Mouse (Mus musculus): ENCODE measurements around the gene Kmt5a. TPM values are rescaled to one million over a fixed set of nuclear protein-coding genes. Genes with fewer than 3 reads are reported as not detected.
"Not testable (repeated sequence)": the region's sequence is repeated elsewhere in the genome, so short reads cannot be mapped to it uniquely, and the experiment has no call there.

Gene Kmt5a
- polyA plus RNA-seq, 1 experiment, result 70.8 TPM

GRCm38 (mm10) chr5:124446301-124446881 is 6.7 kb downstream of the Kmt5a start:
- TF ChIP-seq CTCF (IDR thresholded peaks at IDR 0.05; ENCODE audit: borderline replicate concordance, extremely low read depth, insufficient read depth, insufficient read length) (no peak), POLR2A (IDR thresholded peaks at IDR 0.05; ENCODE audit: borderline replicate concordance, extremely low read depth, insufficient read depth, insufficient read length, poor library complexity, severe bottlenecking) (no peak)
- peak; percentile 41 for DNase-seq (ENCODE audit: low read depth)

- no peak for DNase-seq (ENCODE audit: low read depth)
- no peak for TF ChIP-seq CTCF (IDR thresholded peaks at IDR 0.05; ENCODE audit: borderline replicate concordance, extremely low read depth, insufficient read depth, insufficient read length)
- TF ChIP-seq POLR2A (IDR thresholded peaks at IDR 0.05; ENCODE audit: borderline replicate concordance, extremely low read depth, insufficient read depth, insufficient read length, poor library complexity, severe bottlenecking), result no peak
Measured at GRCm38 (mm10) chr5:124449494-124449893, 9.8 kb downstream of the Kmt5a start.

GRCm38 (mm10) chr5:124450051-124450450 is 10.3 kb downstream of the Kmt5a start:
- no peak for TF ChIP-seq CTCF (IDR thresholded peaks at IDR 0.05; ENCODE audit: borderline replicate concordance, extremely low read depth, insufficient read depth, insufficient read length)
- TF ChIP-seq POLR2A (IDR thresholded peaks at IDR 0.05; ENCODE audit: borderline replicate concordance, extremely low read depth, insufficient read depth, insufficient read length, poor library complexity, severe bottlenecking), result no peak
- no peak for DNase-seq (ENCODE audit: low read depth)

- no peak for DNase-seq (ENCODE audit: low read depth)
- TF ChIP-seq CTCF (IDR thresholded peaks at IDR 0.05; ENCODE audit: borderline replicate concordance, extremely low read depth, insufficient read depth, insufficient read length), result no peak
- TF ChIP-seq POLR2A (IDR thresholded peaks at IDR 0.05; ENCODE audit: borderline replicate concordance, extremely low read depth, insufficient read depth, insufficient read length, poor library complexity, severe bottlenecking), result no peak
Measured at GRCm38 (mm10) chr5:124450641-124451340, 11.1 kb downstream of the Kmt5a start.

DNA sequence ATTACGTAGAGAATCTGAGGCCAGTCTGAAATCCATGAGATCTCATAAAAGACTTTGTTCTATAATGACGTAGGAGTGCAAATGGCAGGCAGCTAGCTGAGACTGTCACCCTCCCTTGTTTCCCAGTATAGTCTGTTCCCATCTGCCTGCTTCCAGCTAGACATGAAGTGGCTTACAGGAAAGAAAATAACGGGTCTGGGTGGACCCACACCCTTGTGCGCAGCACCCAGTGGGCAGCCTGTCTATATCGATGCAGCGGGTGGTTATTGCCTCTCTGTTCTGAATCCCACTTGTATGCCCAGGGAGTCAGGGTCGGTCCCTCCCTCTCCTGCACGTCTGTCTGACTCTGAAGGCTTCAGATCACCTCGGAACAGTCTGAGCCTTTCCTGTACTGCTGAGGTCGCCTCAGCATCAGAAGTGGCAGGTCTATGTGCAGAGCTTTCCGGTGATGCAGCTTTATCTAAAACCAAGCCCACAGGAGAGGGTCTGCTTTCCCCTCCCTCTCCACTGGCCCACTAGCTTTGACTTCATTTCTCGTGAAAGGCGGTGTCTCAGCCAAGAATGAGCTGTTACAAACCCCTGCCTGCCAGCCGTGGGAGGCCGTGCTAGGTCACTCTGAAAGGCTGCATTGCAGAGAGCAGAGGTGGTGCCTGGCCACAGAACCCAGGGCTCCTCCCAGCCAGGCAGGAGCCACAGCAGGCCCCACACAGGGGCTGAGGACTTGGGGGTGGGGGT is 12.9 kb downstream of the Kmt5a start:
- no peak for DNase-seq (ENCODE audit: low read depth)
- TF ChIP-seq POLR2A (IDR thresholded peaks at IDR 0.05; ENCODE audit: borderline replicate concordance, extremely low read depth, insufficient read depth, insufficient read length, poor library complexity, severe bottlenecking) (no peak), CTCF (IDR thresholded peaks at IDR 0.05; ENCODE audit: borderline replicate concordance, extremely low read depth, insufficient read depth, insufficient read length) (no peak)

GRCm38 (mm10) chr5:124453339-124454081 is 13.8 kb downstream of the Kmt5a start:
- TF ChIP-seq POLR2A (IDR thresholded peaks at IDR 0.05; ENCODE audit: borderline replicate concordance, extremely low read depth, insufficient read depth, insufficient read length, poor library complexity, severe bottlenecking), result no peak
- TF ChIP-seq CTCF (IDR thresholded peaks at IDR 0.05; ENCODE audit: borderline replicate concordance, extremely low read depth, insufficient read depth, insufficient read length), result no peak
- peak; percentile 49 for DNase-seq (ENCODE audit: low read depth)

DNA sequence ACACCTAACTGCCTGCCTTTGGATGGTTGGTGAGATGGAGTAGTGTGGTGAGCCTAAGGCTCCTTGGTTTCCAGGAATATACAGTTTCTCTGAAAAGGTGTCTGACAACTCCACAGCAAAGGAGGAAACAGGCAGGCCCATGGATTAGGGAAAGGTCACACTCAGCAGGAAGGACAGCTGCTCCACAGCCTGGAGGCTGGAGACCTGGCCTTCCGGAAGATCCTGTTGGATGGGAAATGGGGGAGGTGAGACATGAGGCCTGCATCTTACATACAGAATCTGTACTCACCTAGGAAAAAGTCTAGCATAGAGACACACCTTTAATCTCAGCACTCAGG is 14.3 kb downstream of the Kmt5a start:
- TF ChIP-seq POLR2A (IDR thresholded peaks at IDR 0.05; ENCODE audit: borderline replicate concordance, extremely low read depth, insufficient read depth, insufficient read length, poor library complexity, severe bottlenecking) (no peak), CTCF (IDR thresholded peaks at IDR 0.05; ENCODE audit: borderline replicate concordance, extremely low read depth, insufficient read depth, insufficient read length) (no peak)
- DNase-seq (ENCODE audit: low read depth), result no peak

DNA sequence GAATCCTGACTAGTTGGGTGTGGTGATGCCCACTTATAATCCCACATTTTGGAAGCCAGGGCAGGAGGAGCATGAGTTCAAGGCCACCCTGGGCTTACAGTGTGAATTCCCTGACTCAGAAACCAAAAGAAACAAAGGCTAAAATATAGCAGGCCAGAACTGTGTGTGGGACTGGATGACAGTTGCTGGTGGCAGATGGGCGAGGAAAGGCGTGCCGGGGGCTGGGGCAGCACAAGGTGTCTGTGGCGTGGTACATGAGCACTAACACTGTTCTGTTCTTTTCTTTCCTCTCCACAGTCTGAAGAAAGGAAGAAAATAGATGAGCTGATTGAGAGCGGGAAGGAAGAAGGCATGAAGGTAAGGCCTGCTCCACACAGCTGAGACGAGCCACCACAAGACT is 17.0 kb downstream of the Kmt5a start:
- no peak for DNase-seq (ENCODE audit: low read depth)
- no peak for TF ChIP-seq CTCF (IDR thresholded peaks at IDR 0.05; ENCODE audit: borderline replicate concordance, extremely low read depth, insufficient read depth, insufficient read length)
- no peak for TF ChIP-seq POLR2A (IDR thresholded peaks at IDR 0.05; ENCODE audit: borderline replicate concordance, extremely low read depth, insufficient read depth, insufficient read length, poor library complexity, severe bottlenecking)

- DNase-seq (ENCODE audit: low read depth), result not testable (repeated sequence)
Measured at GRCm38 (mm10) chr5:124460922-124461321, 21.2 kb downstream of the Kmt5a start.

- TF ChIP-seq CTCF (IDR thresholded peaks at IDR 0.05; ENCODE audit: borderline replicate concordance, extremely low read depth, insufficient read depth, insufficient read length) (no peak), POLR2A (IDR thresholded peaks at IDR 0.05; ENCODE audit: borderline replicate concordance, extremely low read depth, insufficient read depth, insufficient read length, poor library complexity, severe bottlenecking) (no peak)
- no peak for DNase-seq (ENCODE audit: low read depth)
Measured at GRCm38 (mm10) chr5:124462297-124463025, 22.7 kb downstream of the Kmt5a start.

- no peak for DNase-seq (ENCODE audit: low read depth)
- TF ChIP-seq CTCF (IDR thresholded peaks at IDR 0.05; ENCODE audit: borderline replicate concordance, extremely low read depth, insufficient read depth, insufficient read length) (no peak), POLR2A (IDR thresholded peaks at IDR 0.05; ENCODE audit: borderline replicate concordance, extremely low read depth, insufficient read depth, insufficient read length, poor library complexity, severe bottlenecking) (no peak)
Measured at GRCm38 (mm10) chr5:124463462-124463861, 23.7 kb downstream of the Kmt5a start.

Data from brain, embryonic 14.5 days (tissue).